Comparison of ENCODE assay signal across 8 mouse cellular contexts in the genomic region with DNA sequence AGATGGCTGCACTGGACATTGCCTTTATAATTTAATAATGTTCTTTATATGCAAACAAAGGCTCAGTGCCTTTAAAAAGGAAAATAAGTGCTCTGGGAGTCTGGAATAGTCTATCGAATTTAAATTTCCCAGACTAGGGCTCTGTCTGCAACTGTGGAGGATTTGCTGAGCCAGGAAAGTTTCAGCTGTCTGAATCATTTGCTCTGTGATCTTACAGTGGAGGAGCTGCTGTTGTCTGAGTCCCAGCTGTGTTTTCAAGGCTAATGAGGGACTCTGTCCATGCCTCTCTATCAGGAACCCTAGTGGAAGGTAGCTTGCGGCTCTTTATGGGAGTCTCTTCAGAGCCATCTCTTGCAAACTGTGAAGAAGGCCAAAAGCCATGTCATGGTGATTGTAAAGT. TPM values are rescaled to one million over a fixed set of nuclear protein-coding genes. Genes with fewer than 3 reads are reported as not detected.
DNase-seq lines count a peak whose midpoint lies in the region; ATAC-seq and TF ChIP-seq lines count a peak whose summit lies in the region.
"Not testable (repeated sequence)": the region's sequence is repeated elsewhere in the genome, so short reads cannot be mapped to it uniquely, and the experiment has no call there.

No protein-coding gene starts in this region.

- not testable (repeated sequence) for H3K36me3 ChIP-seq in embryonic facial prominence, embryonic 12.5 days; hindbrain, embryonic 14.5 days (replicated peaks; ENCODE audit: control insufficient read depth, insufficient read depth); liver, postnatal 0 days (replicated peaks; ENCODE audit: insufficient read depth, low read length); midbrain, embryonic 15.5 days (replicated peaks); stomach, embryonic 15.5 days

- ATAC-seq in embryonic facial prominence, embryonic 12.5 days (ENCODE audit: insufficient number of reproducible peaks, insufficient read depth, low FRiP score, low TSS enrichment); hindbrain, embryonic 14.5 days (ENCODE audit: low FRiP score); liver, postnatal 0 days; midbrain, embryonic 15.5 days (replicated peaks); stomach, embryonic 15.5 days (ENCODE audit: insufficient read depth, low FRiP score, low read depth): not testable (repeated sequence)

- H3K9me3 ChIP-seq in embryonic facial prominence, embryonic 12.5 days; hindbrain, embryonic 14.5 days (ENCODE audit: control insufficient read depth, low read length); liver, postnatal 0 days (ENCODE audit: low read length); midbrain, embryonic 15.5 days; stomach, embryonic 15.5 days: not testable (repeated sequence)

- peak overlapping the region; percentile 50 for H3K4me2 ChIP-seq in embryonic facial prominence, embryonic 12.5 days (replicated peaks)
- peak overlapping the region; percentile 58 for H3K4me2 ChIP-seq in hindbrain, embryonic 14.5 days (replicated peaks)
- peak overlapping the region; percentile 65 for H3K4me2 ChIP-seq in liver, postnatal 0 days (ENCODE audit: low read depth, low read length)
- H3K4me2 ChIP-seq in midbrain, embryonic 15.5 days = peak overlapping the region; percentile 51
- H3K4me2 ChIP-seq in stomach, embryonic 15.5 days = peak overlapping the region; percentile 49

- not testable (repeated sequence) for TF ChIP-seq EP300 in liver, postnatal 0 days (IDR thresholded peaks at IDR 0.05; ENCODE audit: low read depth)

- TF ChIP-seq CTCF in gastrocnemius, adult 2 months (IDR thresholded peaks at IDR 0.05); layer of hippocampus, adult 2 months (conservative IDR thresholded peaks at IDR 0.05); liver, postnatal 0 days (IDR thresholded peaks at IDR 0.05; ENCODE audit: low read depth): not testable (repeated sequence)

- H3K27me3 ChIP-seq in embryonic facial prominence, embryonic 12.5 days; hindbrain, embryonic 14.5 days (ENCODE audit: control insufficient read depth, insufficient read depth, low read length); liver, postnatal 0 days (ENCODE audit: insufficient read depth, low read length); midbrain, embryonic 15.5 days (replicated peaks); stomach, embryonic 15.5 days (replicated peaks): not testable (repeated sequence)

- 18% methylated on average over 2 of the region's 2 CpGs for WGBS in embryonic facial prominence, embryonic 12.5 days
- WGBS in hindbrain, embryonic 14.5 days = 14% methylated on average over 2 of the region's 2 CpGs
- WGBS in liver, postnatal 0 days (ENCODE audit: insufficient replicate concordance) = 15% methylated on average over 2 of the region's 2 CpGs
- 19% methylated on average over 2 of the region's 2 CpGs for WGBS in midbrain, embryonic 15.5 days
- 4% methylated on average over 2 of the region's 2 CpGs for WGBS in stomach, embryonic 15.5 days

- H3K27ac ChIP-seq in embryonic facial prominence, embryonic 12.5 days; hindbrain, embryonic 14.5 days; layer of hippocampus, adult 2 months; liver, postnatal 0 days (ENCODE audit: low read depth); midbrain, embryonic 15.5 days; stomach, embryonic 15.5 days: not testable (repeated sequence)
- H3K27ac ChIP-seq in gastrocnemius, adult 2 months = peak overlapping the region; percentile 79

- peak overlapping the region; percentile 61 for H3K9ac ChIP-seq in embryonic facial prominence, embryonic 12.5 days
- peak overlapping the region; percentile 61 for H3K9ac ChIP-seq in hindbrain, embryonic 14.5 days
- peak overlapping the region; percentile 67 for H3K9ac ChIP-seq in liver, postnatal 0 days (replicated peaks)
- H3K9ac ChIP-seq in midbrain, embryonic 15.5 days = peak overlapping the region; percentile 55; the same call in 1 of the 2 replicates
- not testable (repeated sequence) for H3K9ac ChIP-seq in stomach, embryonic 15.5 days

- H3K4me3 ChIP-seq in embryonic facial prominence, embryonic 12.5 days = peak overlapping the region; percentile 60
- H3K4me3 ChIP-seq in gastrocnemius, adult 2 months = peak overlapping the region; percentile 86
- H3K4me3 ChIP-seq in hindbrain, embryonic 14.5 days (replicated peaks; ENCODE audit: low read length) = peak overlapping the region; percentile 52
- H3K4me3 ChIP-seq in layer of hippocampus, adult 2 months = peak overlapping the region; percentile 72
- H3K4me3 ChIP-seq in liver, postnatal 0 days (ENCODE audit: low read depth, low read length) = peak overlapping the region; percentile 58
- H3K4me3 ChIP-seq in midbrain, embryonic 15.5 days = peak overlapping the region; percentile 62
- H3K4me3 ChIP-seq in stomach, embryonic 15.5 days (replicated peaks) = peak overlapping the region; percentile 60

- peak; percentile 62 for DNase-seq in adrenal gland, adult 2 months
- DNase-seq in gastrocnemius, adult 2 months; hindbrain, embryonic 14.5 days (ENCODE audit: low spot score); layer of hippocampus, adult 2 months (ENCODE audit: low spot score in 2 of 2); liver, postnatal 0 days: not testable (repeated sequence)

- intact Hi-C loops in gastrocnemius, adult 2 months (cut with DNase I) = not testable (repeated sequence)

- H3K4me1 ChIP-seq in embryonic facial prominence, embryonic 12.5 days; hindbrain, embryonic 14.5 days (replicated peaks; ENCODE audit: control insufficient read depth, insufficient read depth, low read length); liver, postnatal 0 days (ENCODE audit: insufficient read depth); midbrain, embryonic 15.5 days; stomach, embryonic 15.5 days: not testable (repeated sequence)

RNA-seq across cellular contexts. Expression of gene Zfp971, which starts 0.8 kb away (rescaled TPM):
- 10 to 100 TPM; 27.7 to 33.0 TPM for total RNA-seq in adrenal gland, adult 2 months (2021)
- 0.16 TPM in 1 of 2 replicates, not detected in the other for polyA plus RNA-seq in adrenal gland, adult 2 months (2012; rRNA removed)
- 11.4 and 12.8 TPM in 2 replicates for polyA plus RNA-seq in embryonic facial prominence, embryonic 12.5 days (2016; fragmentation: Nextera tagmentation; extraction: Ambion mirVana)
- 10 to 100 TPM; 36.7 to 38.0 TPM for total RNA-seq in gastrocnemius, adult 2 months (2021)
- 11.8 and 12.6 TPM in 2 replicates for polyA plus RNA-seq in hindbrain, embryonic 14.5 days (2014; fragmentation: Nextera tagmentation; extraction: Ambion mirVana)
- total RNA-seq in layer of hippocampus, adult 2 months (2021) = 10 to 100 TPM; 23.8 to 29.4 TPM
- polyA plus RNA-seq in liver, postnatal 0 days (2015; fragmentation: Nextera tagmentation; extraction: Ambion mirVana) = 4.0 TPM in 2 replicates
- polyA plus RNA-seq in midbrain, embryonic 15.5 days (2015; fragmentation: Nextera tagmentation; extraction: Ambion mirVana) = 9.3 TPM in 2 replicates
- 11.3 and 12.8 TPM in 2 replicates for polyA plus RNA-seq in stomach, embryonic 15.5 days (2015; fragmentation: Nextera tagmentation; extraction: Ambion mirVana)

RNA-seq across cellular contexts. Expression of gene Zfp931, which starts 54.4 kb away (rescaled TPM):
- 10 to 100 TPM; 31.3 to 37.6 TPM for total RNA-seq in adrenal gland, adult 2 months (2021)
- polyA plus RNA-seq in adrenal gland, adult 2 months (2012; rRNA removed) = 0.15 and 0.29 TPM in 2 replicates
- polyA plus RNA-seq in embryonic facial prominence, embryonic 12.5 days (2016; fragmentation: Nextera tagmentation; extraction: Ambion mirVana) = 20.4 and 20.8 TPM in 2 replicates
- total RNA-seq in gastrocnemius, adult 2 months (2021) = 10 to 100 TPM in 1 of 2 experiments, 1 to 10 TPM in 1; 9.5 to 13.9 TPM
- 14.6 and 14.9 TPM in 2 replicates for polyA plus RNA-seq in hindbrain, embryonic 14.5 days (2014; fragmentation: Nextera tagmentation; extraction: Ambion mirVana)
- 10 to 100 TPM; 27.0 to 29.1 TPM for total RNA-seq in layer of hippocampus, adult 2 months (2021)
- polyA plus RNA-seq in liver, postnatal 0 days (2015; fragmentation: Nextera tagmentation; extraction: Ambion mirVana) = 2.9 TPM in 2 replicates
- 15.0 TPM in 2 replicates for polyA plus RNA-seq in midbrain, embryonic 15.5 days (2015; fragmentation: Nextera tagmentation; extraction: Ambion mirVana)
- 19.1 and 20.7 TPM in 2 replicates for polyA plus RNA-seq in stomach, embryonic 15.5 days (2015; fragmentation: Nextera tagmentation; extraction: Ambion mirVana)
